Mouse (Mus musculus) forebrain, embryonic 11.5 days (tissue): ENCODE data around the gene Ptges. TPM values are rescaled to one million over a fixed set of nuclear protein-coding genes. Genes with fewer than 3 reads are reported as not detected.

Source experiments
- ATAC-seq: fragments of 200-750 bp; cut with Nextera tagmentation; replicated peaks from 2 replicates; pipeline ENCODE4 v1.8.0; 2017; ENCODE audit warnings: moderate TSS enrichment; ENCODE audit not compliant: low FRiP score
- DNase-seq: peaks from one replicate; pipeline ENCODE4 v3.0.0-alpha.2; 2017; ENCODE audit warnings: low spot score
- H3K27ac ChIP-seq: fragments of 300-500 bp; sonication (generic); 2 replicates; pipeline ENCODE4 v1.5.1; 2014; ENCODE audit warnings: low read depth, low read length
- H3K27me3 ChIP-seq: fragments of 300-500 bp; sonication (generic); 2 replicates; pipeline ENCODE4 v1.6.1; 2014; ENCODE audit warnings: mild to moderate bottlenecking, low read length, mixed read lengths; ENCODE audit not compliant: control insufficient read depth, insufficient read depth
- H3K36me3 ChIP-seq: fragments of 300-500 bp; sonication (generic); 2 replicates; pipeline ENCODE4 v1.6.1; 2014; ENCODE audit warnings: mild to moderate bottlenecking, low read length, moderate library complexity, mixed read lengths; ENCODE audit not compliant: control insufficient read depth, insufficient read depth
- H3K4me1 ChIP-seq: fragments of 300-500 bp; sonication (generic); replicated peaks from 2 replicates; pipeline ENCODE4 v1.6.1; 2014; ENCODE audit warnings: low read length, mixed read lengths; ENCODE audit not compliant: control insufficient read depth, insufficient read depth
- H3K4me2 ChIP-seq: fragments of 300-500 bp; sonication (generic); 2 replicates; pipeline ENCODE4 v1.6.1; 2014; ENCODE audit warnings: low read depth, mild to moderate bottlenecking, low read length, moderate library complexity, mixed read lengths; ENCODE audit not compliant: severe bottlenecking
- H3K4me3 ChIP-seq: fragments of 300-500 bp; sonication (generic); 2 replicates; pipeline ENCODE4 v1.5.1; 2014; ENCODE audit warnings: low read depth, low read length
- H3K9ac ChIP-seq: fragments of 300-500 bp; sonication (generic); 2 replicates; pipeline ENCODE4 v1.6.1; 2014; ENCODE audit warnings: low read length
- H3K9me3 ChIP-seq: fragments of 300-500 bp; sonication (generic); 2 replicates; pipeline ENCODE4 v1.6.1; 2016; ENCODE audit warnings: low read length, mixed read lengths; ENCODE audit not compliant: control insufficient read depth
- WGBS: fragments of 180-500 bp; shearing (Covaris S2); extraction: QIAGEN DNeasy Blood & Tissue Kit; methylation state at CpG from one replicate; pipeline ENCODE4 v1.1.7; 2014; 5-methylcytosine and 5-hydroxymethylcytosine counted together
- polyA plus RNA-seq: library from polyadenylated mRNA; unstranded; fragments of >200 nt; fragmentation: Nextera tagmentation; extraction: Ambion mirVana; gene quantifications from 2 replicates; pipeline ENCODE4 v1.2.1, GENCODE M21; 2014

Ptges gene
- polyA plus RNA-seq, 1 experiment from 2014 or later, result 5.5 TPM

- Histone ChIP-seq H3K27ac (no peak overlapping the region), H3K9me3 (no peaks in the 10 kb centered on the region), H3K9ac (no peak overlapping the region), H3K4me3 (no peak overlapping the region), H3K27me3 (no peaks in the 10 kb centered on the region; the same call in 1 of the 2 replicates), H3K4me1 (peaks cover 13% of the 10 kb centered on the region), H3K36me3 (no peaks in the 10 kb centered on the region), H3K4me2 (no peak overlapping the region)
- WGBS, result 62% methylated on average over 6 of the region's 6 CpGs
- DNase-seq (no peak), ATAC-seq (no peak)
Observed at GRCm38 (mm10) chr2:30901646-30902160, 28.0 kb downstream of the Ptges start.

- no peak overlapping the region for H3K4me3 ChIP-seq
- H3K9ac ChIP-seq, result no peak overlapping the region
- DNase-seq (no peak), ATAC-seq (no peak)
- WGBS, result 90% methylated on average over 14 of the region's 14 CpGs
- peaks cover 13% of the 10 kb centered on the region for H3K4me1 ChIP-seq
- H3K27me3 ChIP-seq, result no peaks in the 10 kb centered on the region; the same call in 1 of the 2 replicates
- H3K27ac ChIP-seq, result no peak overlapping the region
- H3K4me2 ChIP-seq, result no peak overlapping the region
- no peaks in the 10 kb centered on the region for H3K36me3 ChIP-seq
- H3K9me3 ChIP-seq, result no peaks in the 10 kb centered on the region
Observed at GRCm38 (mm10) chr2:30899397-30900069, 30.1 kb downstream of the Ptges start.

DNA sequence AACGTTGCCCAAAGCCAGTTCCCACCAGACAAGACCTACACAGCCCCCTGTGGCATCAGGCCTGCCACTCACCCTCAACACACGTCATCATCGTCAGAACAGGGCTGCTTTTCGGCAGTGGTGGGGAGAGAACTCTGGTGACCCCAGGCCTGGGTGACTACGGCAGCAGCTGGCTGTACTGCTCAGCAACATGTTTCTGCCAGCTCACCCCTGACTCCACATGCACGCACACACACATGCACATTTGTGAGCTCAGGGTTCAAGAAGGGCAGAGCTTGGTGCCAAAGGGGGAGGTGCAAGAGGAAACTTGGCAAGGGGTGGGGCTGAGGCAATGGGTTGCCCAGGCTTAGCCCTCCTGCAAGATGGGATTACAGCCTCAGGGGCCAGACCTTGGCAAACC is 32.4 kb downstream of the Ptges start:
- H3K4me1 ChIP-seq, result peaks cover 4% of the 10 kb centered on the region; the same call in 1 of the 2 replicates
- no peak overlapping the region for H3K27ac ChIP-seq
- no peak overlapping the region for H3K9ac ChIP-seq
- DNase-seq (no peak), ATAC-seq (no peak)
- 54% methylated on average over 6 of the region's 6 CpGs for WGBS
- no peak overlapping the region for H3K4me2 ChIP-seq
- H3K4me3 ChIP-seq, result no peak overlapping the region
- no peaks in the 10 kb centered on the region for H3K36me3 ChIP-seq
- H3K9me3 ChIP-seq, result no peaks in the 10 kb centered on the region
- H3K27me3 ChIP-seq, result no peaks in the 10 kb centered on the region; the same call in 1 of the 2 replicates

DNA sequence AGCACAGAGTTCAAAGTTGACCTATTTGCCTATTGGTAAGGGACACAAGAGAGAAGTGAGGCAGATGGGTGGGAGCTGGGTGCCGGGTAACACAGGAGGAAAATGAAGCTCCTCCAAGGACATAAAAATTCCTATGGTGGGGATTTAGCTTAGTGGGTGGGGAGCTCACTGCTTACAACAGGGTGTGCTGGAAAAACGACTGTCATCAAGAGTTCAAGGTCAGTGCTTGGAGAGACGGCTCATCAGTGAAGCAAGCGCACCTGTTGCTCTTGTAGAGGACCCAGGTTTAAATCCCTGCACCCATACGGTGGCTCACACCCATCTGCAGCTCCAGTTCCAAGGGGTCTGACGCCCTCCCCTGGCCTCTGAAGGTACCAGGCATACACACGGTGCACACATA is 35.7 kb downstream of the Ptges start:
- H3K4me2 ChIP-seq, result no peak overlapping the region
- WGBS, result 85% methylated on average over 7 of the region's 7 CpGs
- no peak overlapping the region for H3K27ac ChIP-seq
- H3K27me3 ChIP-seq, result no peaks in the 10 kb centered on the region
- H3K4me1 ChIP-seq, result 0 out of 2 replicates have a peak, but pooled peaks cover 4% of the 10 kb centered on the region
- no peak for DNase-seq
- H3K4me3 ChIP-seq, result no peak overlapping the region
- no peaks in the 10 kb centered on the region for H3K36me3 ChIP-seq
- no peak overlapping the region for H3K9ac ChIP-seq
- H3K9me3 ChIP-seq, result no peaks in the 10 kb centered on the region
- ATAC-seq, result no peak

- WGBS, result 44% methylated on average over 6 of the region's 6 CpGs
- ATAC-seq, result no peak
- 0 out of 2 replicates have a peak, but pooled peaks cover 4% of the 10 kb centered on the region for H3K4me1 ChIP-seq
- H3K9me3 ChIP-seq, result no peaks in the 10 kb centered on the region
- no peak overlapping the region for H3K4me2 ChIP-seq
- no peak overlapping the region for H3K9ac ChIP-seq
- no peak overlapping the region for H3K4me3 ChIP-seq
- H3K27me3 ChIP-seq, result no peaks in the 10 kb centered on the region
- DNase-seq, result no peak
- no peak overlapping the region for H3K27ac ChIP-seq
- no peaks in the 10 kb centered on the region for H3K36me3 ChIP-seq
Observed at GRCm38 (mm10) chr2:30893399-30893798, 36.3 kb downstream of the Ptges start.

GRCm38 (mm10) chr2:30891002-30891401 is 38.7 kb downstream of the Ptges start:
- H3K9ac ChIP-seq, result no peak overlapping the region
- no peak for ATAC-seq
- DNase-seq, result peak; percentile 67
- no peaks in the 10 kb centered on the region for H3K27me3 ChIP-seq
- no peaks in the 10 kb centered on the region for H3K9me3 ChIP-seq
- no peak overlapping the region for H3K4me2 ChIP-seq
- 0 out of 2 replicates have a peak, but pooled peaks cover 2% of the 10 kb centered on the region for H3K4me1 ChIP-seq
- WGBS, result 9% methylated on average over 3 of the region's 3 CpGs
- no peak overlapping the region for H3K4me3 ChIP-seq
- no peak overlapping the region for H3K27ac ChIP-seq
- no peaks in the 10 kb centered on the region for H3K36me3 ChIP-seq

GRCm38 (mm10) chr2:30885453-30886163 is 44.1 kb downstream of the Ptges start:
- H3K9ac ChIP-seq, result no peak overlapping the region
- no peaks in the 10 kb centered on the region for H3K27me3 ChIP-seq
- DNase-seq (no peak), ATAC-seq (no peak)
- H3K36me3 ChIP-seq, result no peaks in the 10 kb centered on the region
- 64% methylated on average over 9 of the region's 9 CpGs for WGBS
- H3K4me1 ChIP-seq, result no peaks in the 10 kb centered on the region
- H3K9me3 ChIP-seq, result no peaks in the 10 kb centered on the region
- H3K27ac ChIP-seq, result no peak overlapping the region
- no peak overlapping the region for H3K4me2 ChIP-seq
- no peak overlapping the region for H3K4me3 ChIP-seq

DNA sequence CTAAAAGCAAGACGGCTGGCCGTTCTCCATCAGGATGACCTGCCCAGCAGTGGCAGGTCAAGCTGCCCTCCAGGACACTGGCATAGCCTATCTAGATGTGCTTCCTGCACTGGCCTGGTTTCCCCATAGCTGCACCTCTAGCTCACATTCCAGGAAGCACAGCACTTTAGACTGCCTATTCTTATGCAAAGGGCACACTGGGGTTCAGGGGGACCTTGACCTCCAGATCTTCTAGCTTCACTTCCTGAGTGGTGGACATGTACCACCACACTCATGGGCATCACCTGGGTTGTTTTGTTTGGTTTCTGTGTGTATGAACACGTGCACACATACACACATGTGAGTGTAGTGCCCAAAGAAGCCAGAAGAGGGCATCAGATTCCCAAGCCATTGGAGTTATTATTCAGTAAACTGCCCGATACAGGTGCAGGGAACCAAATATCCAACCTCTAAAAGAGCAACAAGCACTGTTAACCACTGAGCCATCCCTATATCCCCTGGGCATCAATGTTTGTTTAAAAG is 44.8 kb downstream of the Ptges start:
- DNase-seq, result no peak
- Histone ChIP-seq H3K4me1 (no peaks in the 10 kb centered on the region), H3K9ac (no peak overlapping the region), H3K4me3 (no peak overlapping the region), H3K36me3 (no peaks in the 10 kb centered on the region), H3K9me3 (no peaks in the 10 kb centered on the region), H3K27ac (no peak overlapping the region), H3K4me2 (no peak overlapping the region), H3K27me3 (no peaks in the 10 kb centered on the region)
- ATAC-seq, result no peak
- whole genome bisulfite sequencing, result 92% methylated on average over 4 of the region's 4 CpGs
